Mouse (Mus musculus) layer of hippocampus, postnatal 36 days (tissue): ENCODE results near the gene Myom3. TPM values are rescaled to one million over a fixed set of nuclear protein-coding genes. Genes with fewer than 3 reads are reported as not detected.

Experiments
- DNase-seq, 2 experiments: peaks; one replicate each; pipeline ENCODE4 v3.0.0; 2022
- total RNA-seq, 2 experiments: library from RNA; stranded (reverse); gene quantifications; 2 replicates each; pipeline ENCODE4 v1.2.3; 2021

The Myom3 gene
- total RNA-seq, 2 experiments from 2014 or later: 0.60 to 0.71 TPM

GRCm38 (mm10) chr4:135816905-135817622 is 57.5 kb downstream of the Myom3 start:
- DNase-seq: peak in 1 of 2 experiments; percentile 27

GRCm38 (mm10) chr4:135818366-135818765 is 58.9 kb downstream of the Myom3 start:
- no peak for DNase-seq

- no peak for DNase-seq
Measured at GRCm38 (mm10) chr4:135819826-135820526, 60.5 kb downstream of the Myom3 start.

- DNase-seq: no peak
Measured at GRCm38 (mm10) chr4:135821772-135822171, 62.3 kb downstream of the Myom3 start.

GRCm38 (mm10) chr4:135823298-135823697 is 63.8 kb downstream of the Myom3 start:
- DNase-seq: no peak

GRCm38 (mm10) chr4:135824254-135824653 is 64.7 kb downstream of the Myom3 start:
- DNase-seq: no peak

GRCm38 (mm10) chr4:135828491-135828890 is 69.0 kb downstream of the Myom3 start:
- DNase-seq: peak; percentile 44 to 50

- no peak for DNase-seq
Measured at GRCm38 (mm10) chr4:135832070-135832469, 72.6 kb downstream of the Myom3 start.

- no peak for DNase-seq
Measured at GRCm38 (mm10) chr4:135833301-135834123, 74.0 kb downstream of the Myom3 start.

- DNase-seq: no peak
Measured at GRCm38 (mm10) chr4:135834124-135834717, 74.7 kb downstream of the Myom3 start.

- no peak for DNase-seq
Measured at GRCm38 (mm10) chr4:135838925-135839292, 79.4 kb downstream of the Myom3 start.

- DNase-seq: no peak
Measured at GRCm38 (mm10) chr4:135839293-135840011, 79.9 kb downstream of the Myom3 start.

GRCm38 (mm10) chr4:135844400-135844799 is 84.9 kb downstream of the Myom3 start:
- DNase-seq: no peak

- DNase-seq: no peak
Measured at GRCm38 (mm10) chr4:135847581-135847980, 88.1 kb downstream of the Myom3 start.

GRCm38 (mm10) chr4:135850411-135851095 is 91.0 kb downstream of the Myom3 start:
- peak; percentile 72 to 77 for DNase-seq

- no peak for DNase-seq
Measured at GRCm38 (mm10) chr4:135851942-135852341, 92.4 kb downstream of the Myom3 start.

GRCm38 (mm10) chr4:135853987-135854546 is 94.6 kb downstream of the Myom3 start:
- DNase-seq: peak; percentile 51 to 58

- no peak for DNase-seq
Measured at GRCm38 (mm10) chr4:135854630-135855029, 95.1 kb downstream of the Myom3 start.

- DNase-seq: no peak
Measured at GRCm38 (mm10) chr4:135855080-135855479, 95.6 kb downstream of the Myom3 start.

GRCm38 (mm10) chr4:135855536-135856222 is 96.2 kb downstream of the Myom3 start, which contains the start of gene Srsf10:
Gene Srsf10 (plus strand): TSS chr4:135855747.
- peak; percentile 92 to 94 for DNase-seq
